Mouse (Mus musculus): ENCODE data around the gene Gm21973. TPM values are rescaled to one million over a fixed set of nuclear protein-coding genes. Genes with fewer than 3 reads are reported as not detected.

Gene Gm21973
- polyA plus RNA-seq, 1 experiment from 2014 or later: not detected

GRCm38 (mm10) chr15:10413656-10414055, 88.5 kb downstream of the Gm21973 start:
- ATAC-seq (ENCODE audit: low FRiP score): no peak
- H3K27me3 ChIP-seq: no peaks in the 10 kb centered on the region
- H3K4me1 ChIP-seq: no peaks in the 10 kb centered on the region
- 90% methylated on average over 6 of the region's 6 CpGs for WGBS
- H3K4me2 ChIP-seq: no peak overlapping the region
- H3K4me3 ChIP-seq (replicated peaks): no peak overlapping the region
- no peaks in the 10 kb centered on the region for H3K36me3 ChIP-seq (replicated peaks)
- H3K9ac ChIP-seq: no peak overlapping the region
- no peak overlapping the region for H3K27ac ChIP-seq
- no peaks in the 10 kb centered on the region for H3K9me3 ChIP-seq

- peak; percentile 85 for ATAC-seq (ENCODE audit: low FRiP score)
- WGBS: 12% methylated on average over 7 of the region's 7 CpGs
- no peaks in the 10 kb centered on the region for H3K27me3 ChIP-seq
- no peaks in the 10 kb centered on the region for H3K9me3 ChIP-seq
- H3K4me3 ChIP-seq (replicated peaks): no peak overlapping the region
- no peaks in the 10 kb centered on the region for H3K36me3 ChIP-seq (replicated peaks)
- peaks cover 16% of the 10 kb centered on the region for H3K4me1 ChIP-seq
- H3K9ac ChIP-seq: no peak overlapping the region
- no peak overlapping the region for H3K4me2 ChIP-seq
- peak overlapping the region; percentile 70 for H3K27ac ChIP-seq
Measured at GRCm38 (mm10) chr15:10421138-10421784, 96.1 kb downstream of the Gm21973 start.

- Histone ChIP-seq H3K4me2 (no peak overlapping the region), H3K36me3 (replicated peaks) (no peaks in the 10 kb centered on the region), H3K4me1 (peaks cover 16% of the 10 kb centered on the region), H3K27me3 (no peaks in the 10 kb centered on the region), H3K9ac (no peak overlapping the region), H3K27ac (peak overlapping the region; percentile 70), H3K4me3 (replicated peaks) (no peak overlapping the region), H3K9me3 (no peaks in the 10 kb centered on the region)
- peak; percentile 43; the same call in 1 of the 2 replicates for ATAC-seq (ENCODE audit: low FRiP score)
- 23% methylated on average over 1 of the region's 1 CpGs for WGBS
Measured at GRCm38 (mm10) chr15:10421785-10422144, 96.6 kb downstream of the Gm21973 start.

Other genes with a start within 250 kb of the Gm21973 start
- gene Prlr, start 148.1 kb upstream of the Gm21973 start, polyA plus RNA-seq (2016; fragmentation: Nextera tagmentation; extraction: Ambion mirVana): 0.15 and 0.51 TPM in 2 replicates
- gene Agxt2, start 33.2 kb downstream of the Gm21973 start, polyA plus RNA-seq (2016; fragmentation: Nextera tagmentation; extraction: Ambion mirVana): not detected in 2 replicates
- gene Dnajc21, start 145.1 kb downstream of the Gm21973 start, polyA plus RNA-seq (2016; fragmentation: Nextera tagmentation; extraction: Ambion mirVana): 15.7 and 16.2 TPM in 2 replicates
- 128 TPM in 2 replicates for gene Brix1, start 160.6 kb downstream of the Gm21973 start, polyA plus RNA-seq (2016; fragmentation: Nextera tagmentation; extraction: Ambion mirVana)
- gene Rad1, start 160.6 kb downstream of the Gm21973 start, polyA plus RNA-seq (2016; fragmentation: Nextera tagmentation; extraction: Ambion mirVana): 40.4 and 42.9 TPM in 2 replicates
- gene Ttc23l, start 233.3 kb downstream of the Gm21973 start, polyA plus RNA-seq (2016; fragmentation: Nextera tagmentation; extraction: Ambion mirVana): not detected in 2 replicates